Mouse (Mus musculus) urinary bladder, postnatal 25 days (tissue): ENCODE measurements at regions not wholly inside any gene's neighbourhood (a gene's known extent, or its start where the extent isn't known, plus 50 kb on each side); places are given as distances from the start of the nearest gene placed in this dataset.

Source experiments
- DNase-seq: peaks from one replicate; pipeline ENCODE4 v3.0.0; 2022; ENCODE audit warnings: low spot score

- DNase-seq = no peak
These were observed 97.9 kb upstream of the Pter start for GRCm38 (mm10) chr2:12825902-12826301.

- DNase-seq = no peak
These were observed 90.3 kb upstream of the Pter start for GRCm38 (mm10) chr2:12833579-12833978.

GRCm38 (mm10) chr2:12866543-12866942 is 57.3 kb upstream of the Pter start:
- no peak for DNase-seq

GRCm38 (mm10) chr2:12868772-12869171 is 55.1 kb upstream of the Pter start:
- no peak for DNase-seq
